Mouse (Mus musculus) liver, embryonic 14.5 days (tissue): ENCODE results near the gene Tspyl3.

Source experiments
- CTCF ChIP-seq: IDR thresholded peaks from 2 replicates; pipeline ENCODE4 v1.5.1; 2016; ENCODE audit warnings: antibody characterized with exemption, low read depth, control low read depth
- EP300 ChIP-seq: IDR thresholded peaks from 2 replicates; pipeline ENCODE4 v1.6.1; 2016; ENCODE audit warnings: antibody characterized with exemption, low read depth

DNA sequence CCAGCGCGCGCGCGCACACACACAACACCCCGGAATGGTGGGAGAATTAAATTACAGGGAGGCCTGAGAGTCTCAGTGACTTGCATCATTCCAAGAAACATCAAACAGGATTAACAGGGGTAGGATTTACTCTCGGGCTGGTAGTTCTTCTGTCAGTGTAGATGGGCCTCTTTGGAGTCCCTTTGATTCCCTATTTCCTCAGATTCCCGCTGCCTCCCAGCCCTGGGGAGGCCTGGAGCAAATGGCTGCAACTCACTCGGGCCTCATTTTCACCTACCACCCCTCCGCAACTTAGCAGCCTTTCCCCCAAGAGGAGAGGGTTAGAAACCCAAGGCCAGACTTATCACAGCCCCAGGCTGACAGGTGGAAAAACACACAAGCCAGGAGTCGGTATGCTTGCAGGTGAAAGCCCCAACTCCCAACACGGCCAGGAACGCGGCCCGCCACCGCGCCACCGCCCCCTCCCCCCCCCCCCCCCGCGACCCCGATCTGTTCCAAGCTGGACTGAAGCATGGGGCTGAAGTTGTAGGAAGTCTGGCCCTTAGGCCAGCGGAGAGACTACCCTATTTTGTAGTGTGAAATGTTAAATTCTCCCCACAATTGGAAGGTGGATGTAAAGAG, 14.7 kb upstream of the Tspyl3 start:
- TF ChIP-seq CTCF (no peak), EP300 (no peak)
